Mouse (Mus musculus) thymus, adult 18-20 months (tissue): Measurements from ENCODE around the gene 1700031F05Rik.
"Not testable (repeated sequence)": the region's sequence is repeated elsewhere in the genome, so short reads cannot be mapped to it uniquely, and the experiment has no call there.

Experiments
- DNase-seq, 2 experiments: peaks; one replicate each; pipeline ENCODE4 v3.0.0; 2022; ENCODE audit warnings: mixed read lengths in 2 of 2

The 1700031F05Rik gene

GRCm38 (mm10) chrX:102867871-102868270, at the start of gene 1700031F05Rik:
1700031F05Rik (minus strand) TSS chrX:102867971.
- no peak for DNase-seq

DNA sequence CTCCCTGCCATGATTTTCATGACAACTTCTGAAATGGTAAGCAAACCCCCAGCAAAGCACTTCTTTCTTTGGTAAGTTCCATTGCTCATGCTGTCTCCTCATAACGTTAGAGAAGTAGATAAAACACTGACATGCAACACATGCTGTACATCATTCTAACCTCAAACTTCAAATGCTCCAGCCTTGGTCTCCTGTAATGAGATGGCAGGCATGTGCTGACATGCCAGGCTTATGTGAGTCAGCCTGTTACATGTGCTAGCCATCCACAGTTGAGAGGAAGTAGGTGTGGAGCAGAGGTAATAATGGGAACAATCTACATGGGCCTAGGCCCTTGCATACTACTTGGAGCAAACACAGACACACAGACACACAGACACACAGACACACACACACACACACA, 47.1 kb upstream of the 1700031F05Rik start:
- DNase-seq: not testable (repeated sequence)

- not testable (repeated sequence) for DNase-seq
These were observed 40.8 kb upstream of the 1700031F05Rik start, which contains the start of the genes Dmrtc1a and 1700011M02Rik for GRCm38 (mm10) chrX:102908587-102908986. Dmrtc1a (minus strand) TSS chrX:102908687. 1700011M02Rik (plus strand) TSS chrX:102908905.

DNA sequence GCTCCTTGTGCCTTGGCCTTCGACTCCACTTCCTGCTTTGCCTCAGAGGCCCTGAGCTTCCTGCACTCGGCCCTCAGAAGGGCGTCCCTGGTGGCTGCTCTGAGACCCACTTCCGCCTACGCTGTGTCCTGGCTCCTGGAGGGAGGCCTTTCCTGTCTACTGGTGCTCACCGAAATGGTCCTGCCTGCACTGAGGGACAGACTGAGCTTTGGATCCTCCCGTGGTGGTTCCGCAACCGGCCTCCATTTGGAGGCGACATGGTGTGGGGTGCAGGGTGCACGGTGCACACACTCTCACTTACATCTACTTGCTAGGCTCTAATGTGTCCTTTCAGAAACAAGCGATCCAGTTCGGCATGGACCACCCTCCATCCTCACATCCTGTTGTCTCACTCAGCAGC, 13.3 kb downstream of the 1700031F05Rik start, which contains the start of gene Dmrtc1c2:
TSS of gene Dmrtc1c2 (minus strand) at position 101 of the 400 bp plus-strand sequence.
- DNase-seq: not testable (repeated sequence)

DNA sequence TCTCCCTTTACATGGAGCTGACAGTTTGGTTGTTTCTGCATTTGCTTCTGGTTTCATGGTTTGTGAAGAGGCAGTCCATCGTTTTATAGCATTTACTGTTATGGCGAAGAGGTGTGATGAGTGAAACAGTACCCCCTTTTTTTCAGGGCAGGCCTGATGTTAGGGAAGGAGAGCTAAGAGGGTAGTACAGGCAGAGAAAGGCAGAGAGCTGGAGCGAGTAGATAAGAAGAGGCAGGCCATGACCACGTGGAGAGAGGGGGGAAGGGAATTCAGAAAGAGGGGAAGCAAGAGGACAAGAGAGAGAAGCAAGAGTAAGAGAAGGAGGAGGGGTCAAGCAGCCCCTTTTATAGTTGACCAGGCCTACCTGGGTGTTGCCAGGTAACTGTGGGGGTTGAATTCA, 55.5 kb downstream of the 1700031F05Rik start:
- DNase-seq: no peak
